Mouse (Mus musculus) WW6 (cell line): ENCODE results near the gene Abi3.

ENCODE experiments used
- DNase-seq: peaks from one replicate; pipeline ENCODE4 v3.0.0-alpha.2; 2013; ENCODE audit warnings: low read depth, low spot score

Gene Abi3

DNA sequence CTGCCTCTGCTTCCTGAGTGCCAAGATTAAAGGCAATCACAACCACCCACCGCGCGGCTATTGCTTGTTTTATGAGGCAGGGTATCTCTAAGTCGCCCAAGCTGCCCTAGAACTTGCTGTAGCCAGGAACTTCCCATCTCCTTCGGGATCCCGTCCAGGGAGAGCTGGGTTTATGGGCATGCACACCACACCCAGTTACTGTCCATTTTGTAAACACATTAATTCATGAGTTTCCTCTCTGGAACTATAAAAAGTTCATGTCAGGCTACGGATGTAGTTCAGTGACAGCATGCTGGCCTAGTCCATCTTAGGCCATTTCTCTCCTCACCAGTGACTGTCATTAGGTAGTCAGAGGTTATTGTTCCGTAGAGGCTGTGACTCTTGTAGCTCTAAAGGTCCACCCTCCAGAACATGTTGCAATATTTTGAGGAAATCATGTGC is 52.8 kb downstream of the Abi3 start:
- no peak for DNase-seq

DNA sequence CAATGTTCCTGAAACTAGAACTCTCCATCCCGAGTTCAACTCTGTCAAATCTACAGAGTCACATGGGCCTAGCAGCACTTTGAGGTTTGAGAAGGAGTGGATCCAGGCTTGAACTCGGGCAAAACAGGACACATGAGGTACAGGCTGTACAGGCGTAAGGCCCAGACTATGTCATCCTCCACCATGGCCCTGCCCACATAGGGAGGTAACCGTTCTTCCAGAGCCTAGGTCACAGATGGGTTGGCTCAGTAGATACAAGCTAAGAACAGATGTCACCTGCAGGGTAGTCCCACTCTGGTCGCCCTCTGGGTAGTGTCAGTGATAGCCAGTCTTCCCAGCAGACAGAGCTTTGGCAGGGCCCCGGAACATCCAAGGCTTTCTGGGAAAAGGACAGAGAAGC is 55.8 kb downstream of the Abi3 start:
- DNase-seq = no peak

DNA sequence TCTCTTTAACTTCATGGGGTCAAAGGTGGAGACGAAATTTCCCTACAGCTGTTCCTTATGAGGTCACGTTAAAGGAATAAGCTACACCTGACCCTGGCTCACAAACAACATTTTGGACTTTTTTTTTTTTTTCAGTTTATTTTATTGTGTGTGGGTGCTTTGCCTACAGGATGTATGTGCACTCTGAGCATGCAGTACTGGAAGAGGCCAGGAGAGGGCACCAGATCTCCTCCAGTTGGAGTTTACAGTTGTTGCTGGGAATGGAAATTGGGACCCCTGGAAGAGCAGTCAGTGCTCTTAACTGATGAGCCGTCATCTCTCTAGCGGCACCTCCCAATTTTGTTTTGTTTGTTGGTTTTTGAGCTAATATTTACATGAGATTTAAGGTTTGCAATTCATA is 56.6 kb downstream of the Abi3 start:
- DNase-seq = no peak

DNA sequence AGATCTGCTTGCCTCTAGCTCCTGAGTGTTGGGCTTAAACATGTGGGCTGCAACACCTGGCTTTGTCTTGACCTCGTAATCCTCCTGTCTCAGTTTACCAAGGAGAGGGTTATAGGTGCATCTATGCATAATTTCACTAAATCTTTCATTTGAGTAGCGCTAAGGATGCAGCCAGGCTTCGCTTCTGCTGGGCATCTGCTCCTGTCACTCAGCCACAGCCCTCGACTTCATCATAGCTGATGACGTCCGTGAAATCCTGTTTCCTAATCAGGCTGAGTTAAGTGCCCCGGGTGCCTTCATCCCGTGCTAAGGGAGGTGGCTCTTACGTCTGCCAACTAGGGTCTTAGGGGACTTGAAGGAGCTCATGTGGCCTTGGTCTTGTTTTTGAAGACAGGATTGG is 58.3 kb downstream of the Abi3 start:
- no peak for DNase-seq

DNA sequence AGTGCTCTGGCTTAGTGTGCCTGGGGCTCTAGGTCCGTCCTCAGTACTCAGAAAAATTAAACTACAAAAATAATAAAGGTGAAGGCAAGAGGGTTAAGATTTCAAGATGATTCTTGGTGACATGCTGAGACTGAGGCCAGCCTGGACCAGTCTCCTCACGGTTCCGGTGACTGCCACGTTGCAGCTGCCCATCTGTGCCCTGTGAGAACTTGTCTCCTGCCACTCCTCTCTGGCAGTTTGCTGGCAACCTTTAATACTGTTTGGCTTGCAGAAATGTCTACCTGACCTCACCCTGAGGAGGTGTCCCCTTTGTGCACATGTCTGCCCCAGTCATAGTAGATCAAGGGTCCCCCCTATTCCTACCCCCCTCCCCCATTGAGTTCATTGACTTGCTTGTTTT is 58.8 kb downstream of the Abi3 start:
- no peak for DNase-seq

DNA sequence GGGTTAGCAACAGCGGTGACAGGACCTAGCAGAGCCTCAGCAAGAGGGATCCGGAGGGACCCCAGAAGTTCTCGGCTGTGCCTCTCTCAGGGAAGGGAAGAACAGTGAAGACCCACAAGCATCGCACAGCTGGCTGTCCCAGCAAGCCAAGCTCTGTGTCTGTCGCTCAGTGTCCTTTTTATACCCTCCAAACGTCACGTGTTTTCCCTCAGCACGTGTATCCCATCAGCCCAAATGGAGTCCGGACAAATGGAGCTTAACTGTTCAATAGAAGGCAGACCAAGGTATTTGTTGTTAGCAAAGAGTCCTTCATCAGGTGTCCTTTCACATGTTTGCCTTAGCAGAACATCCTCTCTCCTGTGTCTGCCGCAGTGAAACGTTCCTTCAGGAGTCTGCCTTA is 60.7 kb downstream of the Abi3 start:
- DNase-seq = no peak

DNA sequence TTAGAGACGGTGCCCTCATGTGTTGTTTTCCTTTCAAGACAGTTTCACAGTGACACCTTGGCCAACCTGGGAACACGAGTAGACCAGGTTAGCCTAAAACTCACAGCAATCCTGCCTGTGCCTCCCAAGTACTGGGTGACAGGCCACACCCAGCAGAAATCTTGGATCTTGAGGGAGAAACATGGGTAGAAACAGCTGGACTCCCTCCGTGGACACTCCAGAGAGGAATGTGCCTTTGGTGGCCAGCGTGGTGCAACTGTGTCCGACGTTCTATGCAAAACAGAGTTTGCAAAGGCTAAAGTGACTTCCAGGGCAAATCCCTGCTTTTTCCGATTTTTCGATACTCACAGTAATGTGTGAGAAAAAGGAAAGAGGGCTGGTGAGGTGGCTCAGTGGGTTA is 61.8 kb downstream of the Abi3 start:
- no peak for DNase-seq
